Mouse (Mus musculus) natural killer cell, adult 2 months (primary cell): ENCODE data around the gene Serpine2.

Experiments
- DNase-seq, 2 experiments: peaks; one replicate each; pipeline ENCODE4 v3.0.0; 2022; ENCODE audit warnings: low spot score in 2 of 2

Serpine2 gene

DNA sequence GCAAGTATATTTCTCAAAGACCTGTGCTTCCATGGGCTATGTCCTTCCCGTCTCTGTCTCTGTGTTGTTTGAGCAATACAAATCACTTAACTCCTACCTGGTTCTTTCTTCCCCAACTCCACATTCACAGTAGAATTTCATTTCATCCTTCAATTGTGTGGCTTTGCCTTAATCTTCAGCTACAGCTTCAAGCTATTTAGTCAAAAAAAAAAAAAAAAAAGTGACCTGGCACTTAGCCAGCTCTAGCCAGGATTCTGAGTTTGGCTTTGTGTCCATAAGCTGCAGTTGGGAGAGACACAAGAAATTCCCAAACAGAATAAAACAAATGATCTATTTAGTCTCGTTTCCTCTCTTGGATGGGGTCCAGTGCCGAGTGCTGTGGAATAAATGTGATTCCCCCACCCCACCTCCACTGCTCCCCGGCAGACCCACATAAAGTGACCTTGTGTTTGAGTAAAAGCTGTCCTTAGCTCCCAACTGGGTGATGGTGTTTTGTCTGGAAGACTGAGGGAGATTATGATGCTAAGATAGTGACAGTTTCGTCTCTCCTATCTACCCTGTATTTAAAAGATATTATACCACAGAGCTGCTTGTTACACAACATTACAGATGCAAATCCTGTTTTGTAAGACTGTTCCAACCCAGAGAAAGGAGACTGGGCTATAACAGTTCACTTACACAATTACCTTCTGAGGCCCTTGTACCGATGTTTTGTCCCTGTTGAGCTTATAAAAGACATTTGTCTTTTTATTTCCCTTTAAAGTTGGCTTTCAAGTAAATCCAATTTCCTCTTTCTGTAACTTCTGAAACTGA is at the start of gene Serpine2:
Serpine2 (minus strand) TSS at position 51 of the 813 bp plus-strand sequence.
- no peak for DNase-seq

DNA sequence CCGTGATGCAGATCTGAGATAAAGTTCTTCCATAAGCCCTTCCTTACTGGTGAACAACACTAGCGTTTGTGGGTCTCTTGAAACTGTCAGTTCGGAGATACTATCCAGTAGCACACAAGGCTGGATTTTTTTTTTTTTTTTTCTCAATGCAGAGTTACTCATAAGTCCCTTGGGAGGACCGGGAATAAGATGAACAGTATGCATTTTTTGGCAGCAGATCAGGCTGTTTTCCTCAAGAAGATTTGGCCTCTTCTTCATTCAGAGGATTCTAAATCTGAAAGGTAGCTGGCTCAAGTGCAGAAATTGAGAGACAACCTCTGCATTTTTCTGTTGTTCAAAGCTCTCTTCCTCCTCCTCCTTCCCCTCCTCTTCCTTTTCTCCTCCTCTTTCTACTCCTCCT is 46.8 kb upstream of the Serpine2 start:
- DNase-seq: no peak

DNA sequence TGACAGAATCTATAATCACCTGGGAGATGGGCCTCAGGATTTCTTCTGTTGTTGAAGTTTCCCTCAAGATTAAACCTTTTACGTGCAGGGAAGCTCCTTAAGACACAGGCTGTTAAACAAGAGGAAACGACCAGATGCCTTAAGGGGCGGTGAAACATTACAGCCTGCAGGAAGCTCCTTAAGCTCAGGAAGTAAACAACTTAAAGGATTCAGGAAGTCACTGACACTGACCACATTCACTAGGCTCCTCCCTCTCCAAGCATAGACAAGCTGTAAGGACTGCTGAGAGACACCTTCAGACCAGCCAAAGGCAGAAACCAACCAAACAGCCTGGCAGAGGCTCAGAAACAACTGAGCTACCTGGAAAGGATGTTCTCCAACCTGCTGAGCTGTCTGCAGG is 44.3 kb upstream of the Serpine2 start:
- DNase-seq: no peak

DNA sequence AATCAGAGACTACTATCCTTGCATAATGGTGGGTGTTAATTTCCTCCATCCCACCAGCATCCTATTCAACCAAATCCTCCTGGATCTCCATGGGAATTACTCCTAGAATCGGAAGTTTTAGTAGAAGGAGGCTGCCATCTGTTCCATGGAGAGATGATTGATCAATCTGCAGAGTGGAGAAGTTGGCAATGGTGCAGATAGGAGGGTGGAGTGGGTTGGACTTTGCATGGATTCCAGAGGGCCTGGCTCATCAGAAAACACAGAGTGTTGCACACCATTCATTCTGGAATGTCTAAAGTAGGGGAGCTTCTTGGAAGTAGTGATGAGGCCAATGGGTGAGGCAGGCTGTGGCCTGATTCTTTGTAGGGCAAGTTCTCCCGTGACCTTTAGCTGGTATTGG is 41.9 kb upstream of the Serpine2 start:
- no peak for DNase-seq

DNA sequence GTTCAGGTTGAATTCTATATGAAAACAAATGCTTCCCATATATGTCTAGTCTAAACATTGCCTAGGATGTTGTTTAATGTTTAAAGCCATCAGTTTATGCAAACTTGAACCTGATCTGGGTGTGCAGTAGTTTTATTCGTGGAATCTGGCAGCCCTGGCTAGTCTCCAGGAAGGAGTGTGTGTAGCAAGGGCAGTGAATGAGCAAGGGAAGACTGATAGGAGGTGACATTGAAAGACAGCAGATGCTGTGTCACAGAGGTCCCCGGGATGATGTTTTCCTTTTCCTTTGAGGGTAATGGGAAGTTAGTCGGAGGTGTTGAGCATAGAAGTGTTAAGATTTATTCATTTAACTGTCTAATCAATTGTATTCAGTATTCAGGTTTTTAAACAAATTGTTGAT is 21.7 kb upstream of the Serpine2 start:
- DNase-seq: no peak

DNA sequence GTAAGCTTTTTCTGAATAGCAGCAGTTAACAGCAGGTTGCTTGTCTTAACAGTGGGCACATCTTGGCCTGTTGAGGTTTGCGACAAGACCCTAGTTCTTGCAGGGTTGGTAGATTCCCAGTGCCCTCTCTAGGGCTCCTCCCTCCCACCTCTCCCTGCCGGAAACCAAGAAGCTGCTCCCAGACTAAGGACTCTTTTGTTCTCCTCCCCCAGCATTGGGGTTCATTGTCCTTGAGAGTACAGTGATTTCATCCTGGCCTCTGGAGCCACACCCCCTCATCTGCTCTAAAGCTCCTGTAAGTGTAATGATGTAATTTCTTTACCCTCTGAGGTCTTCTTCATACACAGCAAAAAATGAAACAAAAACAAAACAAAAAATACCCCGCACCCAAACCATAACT is 13.8 kb upstream of the Serpine2 start:
- DNase-seq: no peak

DNA sequence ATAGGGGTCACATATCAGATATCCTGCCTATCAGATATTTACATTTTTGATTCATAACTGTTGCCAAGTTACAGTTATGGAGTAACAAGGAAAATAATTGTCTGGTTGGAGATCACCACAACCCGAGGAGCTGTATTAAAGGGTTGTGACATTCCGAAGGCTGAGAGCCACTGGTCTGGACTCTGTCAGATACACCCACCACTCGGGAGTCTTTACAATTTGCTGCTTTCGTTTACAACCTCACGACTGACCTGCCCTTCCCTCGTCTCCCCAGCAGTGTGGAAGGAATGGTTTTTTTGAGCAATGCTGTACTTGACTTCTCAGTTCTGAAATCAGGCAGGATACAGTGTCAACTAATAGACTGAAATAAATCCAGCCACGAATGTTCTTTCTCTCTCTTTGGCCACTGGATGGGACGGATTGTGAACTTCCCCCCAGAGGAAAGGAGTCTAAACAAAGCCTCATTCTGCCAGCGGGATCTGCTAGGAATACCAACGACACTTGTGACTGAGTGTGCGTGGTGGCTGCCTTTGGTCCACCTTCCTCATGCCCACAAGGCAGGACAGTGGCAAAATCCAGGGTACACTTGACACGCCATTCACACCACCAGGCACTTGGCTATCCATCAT is 455 bp downstream of the Serpine2 start:
- no peak for DNase-seq

DNA sequence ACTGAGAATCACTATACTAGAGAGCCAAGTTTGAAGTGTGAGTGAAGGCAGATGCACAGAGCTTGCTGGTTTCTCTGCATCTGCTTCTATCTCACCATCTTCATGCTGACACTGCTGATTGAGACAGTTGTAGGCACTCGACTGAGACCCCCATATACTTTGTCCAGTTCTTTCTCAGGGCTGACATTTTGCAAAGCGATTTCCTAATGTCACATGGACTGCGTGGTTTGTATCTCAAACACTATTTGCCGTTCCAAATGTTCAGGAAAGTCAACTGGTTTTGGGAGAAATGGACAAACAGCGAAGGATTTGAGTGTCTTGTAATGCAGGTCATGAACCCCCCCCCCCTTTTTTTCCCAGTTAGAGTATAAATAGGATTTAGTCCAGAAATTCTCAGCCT is 1.0 kb downstream of the Serpine2 start:
- no peak for DNase-seq

DNA sequence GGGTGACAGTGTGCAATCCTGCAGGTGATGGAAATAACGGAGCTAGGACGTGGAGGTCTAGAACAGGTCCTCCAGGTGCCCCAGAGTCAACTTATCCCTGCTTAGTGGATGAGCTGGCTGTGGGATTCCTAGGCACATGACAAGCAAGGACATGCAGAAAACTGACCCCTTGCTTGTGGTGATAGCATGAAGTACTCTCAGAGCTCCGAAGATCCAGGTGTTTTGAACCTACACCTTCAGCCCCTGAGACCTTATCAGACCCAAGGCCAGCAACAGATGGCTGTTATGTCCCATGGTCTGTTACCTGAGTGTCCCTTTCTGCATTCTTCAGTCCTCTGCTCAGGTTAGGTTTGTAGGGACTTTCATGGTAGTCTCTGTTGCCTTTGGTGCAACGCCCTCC is 2.0 kb downstream of the Serpine2 start:
- no peak for DNase-seq

DNA sequence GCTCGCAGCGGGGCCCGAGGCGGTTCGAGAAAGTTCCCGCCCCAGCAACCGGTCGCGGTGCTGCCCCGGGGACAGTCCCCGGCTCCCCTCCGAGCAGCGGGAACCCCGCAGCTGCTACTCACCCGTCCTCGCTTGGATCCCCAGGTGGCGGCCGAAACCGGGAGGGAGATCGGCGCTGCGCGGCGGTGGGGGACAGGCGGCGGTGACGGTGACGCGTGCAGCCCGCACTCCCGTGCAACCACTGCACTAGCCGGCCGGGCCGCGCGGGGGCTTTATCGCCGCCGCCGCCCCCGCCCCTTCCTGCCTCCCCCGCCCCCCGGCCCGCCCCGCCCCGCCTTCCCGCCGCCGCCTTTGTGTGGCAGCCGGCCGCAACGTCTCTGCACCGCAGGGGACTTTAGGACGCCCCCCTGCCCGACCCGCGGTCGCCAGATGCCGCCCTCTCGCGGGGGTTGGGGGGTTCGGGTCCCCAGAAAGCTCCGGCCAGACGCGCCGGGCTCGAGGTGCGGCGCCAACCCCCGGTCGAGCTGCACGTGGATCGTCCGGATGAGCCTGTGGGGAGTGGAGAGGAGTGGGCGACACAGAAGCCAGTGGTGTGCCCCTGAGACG is 2.5 kb downstream of the Serpine2 start:
- DNase-seq: no peak

DNA sequence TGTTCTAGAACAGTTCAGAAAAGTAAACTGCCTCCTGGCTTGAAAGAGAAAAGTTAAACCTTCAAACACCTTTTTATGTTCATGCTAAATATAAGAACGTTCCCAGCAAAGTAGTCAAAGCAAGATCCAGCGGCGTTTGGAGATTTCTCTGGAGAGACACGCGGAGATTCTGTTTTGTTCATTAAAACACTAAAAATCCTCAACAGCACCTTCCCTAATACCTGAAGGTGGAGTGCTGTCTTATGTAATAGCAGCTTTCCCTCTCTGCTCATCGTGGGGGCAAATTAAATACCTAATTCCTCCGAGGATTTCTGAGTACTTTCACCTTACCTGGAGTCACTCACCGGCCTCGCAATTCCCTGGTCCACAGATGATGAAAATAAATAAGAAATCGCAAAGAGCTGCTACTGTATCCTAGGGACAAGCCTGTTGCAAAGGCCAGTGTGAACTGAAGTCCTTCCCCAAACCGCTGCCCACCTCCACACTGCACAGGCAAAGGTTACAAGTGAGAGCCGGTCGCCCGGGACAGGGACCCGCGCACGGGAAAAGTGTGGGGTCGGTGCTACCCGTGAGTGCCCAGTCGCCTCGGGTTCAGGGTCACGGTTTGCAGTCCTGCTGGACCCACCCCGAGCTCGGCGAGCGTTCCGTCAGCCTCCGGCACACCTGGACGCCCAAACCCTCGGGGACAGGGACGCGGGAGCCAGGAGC is 3.1 kb downstream of the Serpine2 start:
- DNase-seq: no peak

DNA sequence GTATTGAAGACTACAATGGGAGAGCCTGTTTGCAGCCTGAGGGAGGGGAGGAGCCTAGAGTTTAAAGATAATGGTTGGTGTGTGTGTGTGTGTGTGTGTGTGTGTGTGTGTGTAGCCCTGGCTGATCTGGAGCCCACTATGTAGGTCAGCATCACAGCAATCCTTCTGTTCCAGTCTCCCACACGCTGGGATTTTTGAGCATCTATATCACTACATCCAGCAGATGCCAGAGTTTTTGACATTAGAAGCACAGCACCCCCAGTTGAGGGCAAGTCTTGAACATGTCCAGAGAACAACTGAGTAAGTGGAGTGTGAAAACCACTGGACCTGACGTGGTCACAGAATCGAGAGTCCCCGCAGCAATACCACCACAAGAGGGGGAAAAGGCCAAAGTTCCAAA is 4.2 kb downstream of the Serpine2 start:
- DNase-seq: no peak

DNA sequence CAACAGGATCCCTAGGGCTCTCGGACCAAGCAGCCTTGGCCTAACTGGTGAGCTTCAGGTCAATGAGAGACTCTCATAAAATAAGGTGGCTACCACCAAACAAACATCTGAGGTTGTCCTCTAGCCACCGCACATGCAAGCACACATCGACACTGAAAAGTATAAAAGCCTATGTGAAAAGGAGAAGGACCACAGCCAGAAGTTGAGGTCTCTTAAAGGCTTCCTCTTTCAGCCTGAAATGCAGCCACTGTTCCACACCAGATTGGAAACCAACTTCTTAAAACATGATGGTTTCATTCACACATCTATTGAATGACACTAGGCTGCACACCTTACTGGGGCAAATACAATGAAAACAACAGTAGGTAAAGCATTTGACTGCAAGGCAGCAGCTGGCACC is 7.5 kb downstream of the Serpine2 start:
- no peak for DNase-seq

DNA sequence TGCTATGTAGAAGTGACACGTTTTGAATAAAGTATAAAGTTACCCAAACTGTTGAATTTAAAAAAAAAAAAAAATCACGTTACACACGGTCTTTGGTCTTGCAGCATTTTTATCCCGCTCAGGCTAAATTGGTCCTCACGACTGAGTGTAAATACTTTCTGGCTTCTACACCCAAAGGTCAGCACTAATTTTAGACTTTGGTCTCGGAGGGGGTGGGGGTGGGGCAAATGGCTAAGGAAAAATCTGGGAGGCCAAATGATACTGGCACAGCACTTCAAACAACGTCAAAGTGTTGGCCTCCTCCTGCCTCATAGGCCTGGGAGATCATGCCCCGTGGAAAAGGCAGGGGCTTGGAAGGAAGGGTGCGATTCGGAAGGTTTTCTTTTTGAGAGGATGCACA is 10.6 kb downstream of the Serpine2 start:
- DNase-seq: no peak

DNA sequence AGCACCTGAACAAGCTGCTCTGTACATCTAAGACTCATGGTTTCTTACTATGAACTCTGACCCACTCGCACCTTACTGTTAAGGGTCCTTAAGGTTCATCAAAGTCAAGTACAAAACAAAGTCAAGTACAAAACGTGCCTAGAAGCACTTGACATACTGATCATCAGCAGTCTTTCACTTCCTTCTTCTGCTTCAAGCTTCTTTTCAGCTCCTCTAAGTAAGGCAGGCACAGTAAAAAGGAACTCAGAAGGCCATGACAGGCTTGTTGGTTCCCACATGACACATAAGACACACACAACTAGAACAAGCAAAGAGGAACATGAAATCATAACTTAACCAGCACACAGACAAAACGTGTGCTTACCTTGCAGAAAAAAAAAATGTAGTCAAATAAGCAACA is 12.3 kb downstream of the Serpine2 start:
- no peak for DNase-seq

DNA sequence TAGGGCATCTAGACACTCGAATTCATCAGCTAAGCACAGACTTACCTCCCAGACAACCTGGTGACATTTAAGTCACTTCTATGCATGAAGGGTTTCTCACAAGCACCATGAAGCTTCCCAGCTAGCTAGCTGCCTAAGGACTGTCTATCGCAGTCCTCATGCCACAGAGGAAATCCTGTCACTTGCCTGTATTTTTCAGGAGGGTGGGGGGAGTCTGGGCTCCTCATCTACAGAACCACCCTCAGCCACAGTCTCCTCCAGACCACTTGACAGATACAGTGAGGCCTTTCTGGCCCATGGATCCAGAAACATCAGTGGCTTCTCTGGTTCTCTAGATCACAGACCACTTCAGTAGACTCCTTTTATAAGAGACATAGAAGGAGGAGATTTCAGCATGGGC is 14.1 kb downstream of the Serpine2 start:
- DNase-seq: no peak

DNA sequence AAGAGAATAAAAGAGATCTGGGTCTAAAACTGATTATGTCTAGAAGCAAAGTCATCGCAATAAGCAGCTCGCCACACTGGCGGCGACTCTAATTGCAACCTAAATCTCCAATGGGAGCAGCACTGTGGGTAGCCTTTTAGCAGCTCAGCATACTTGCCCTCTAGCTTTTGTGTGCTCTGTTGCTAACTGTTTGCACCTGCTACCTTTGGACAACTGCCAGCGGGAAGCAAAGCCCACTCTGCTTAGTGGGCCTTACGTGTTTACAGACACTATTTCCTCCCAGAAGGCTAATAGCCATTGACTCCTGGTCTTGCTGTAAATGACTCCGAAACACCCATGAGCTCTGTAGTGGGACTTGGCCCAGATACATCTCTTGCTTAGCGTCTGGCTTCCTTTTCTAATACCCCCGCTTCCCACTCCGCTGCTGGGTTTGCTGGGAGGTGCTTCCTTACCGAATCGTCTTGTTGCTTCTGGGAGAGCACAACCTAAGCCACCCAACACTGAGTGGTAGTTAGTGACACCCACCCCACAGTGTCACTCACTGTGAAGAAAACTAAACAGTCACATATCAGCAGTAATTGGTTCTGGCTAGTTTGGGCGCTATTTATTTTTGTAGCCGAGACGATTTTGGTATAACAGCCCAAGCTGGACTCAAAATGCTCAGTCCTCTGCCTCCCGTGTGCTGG is 28.1 kb downstream of the Serpine2 start:
- DNase-seq: no peak

DNA sequence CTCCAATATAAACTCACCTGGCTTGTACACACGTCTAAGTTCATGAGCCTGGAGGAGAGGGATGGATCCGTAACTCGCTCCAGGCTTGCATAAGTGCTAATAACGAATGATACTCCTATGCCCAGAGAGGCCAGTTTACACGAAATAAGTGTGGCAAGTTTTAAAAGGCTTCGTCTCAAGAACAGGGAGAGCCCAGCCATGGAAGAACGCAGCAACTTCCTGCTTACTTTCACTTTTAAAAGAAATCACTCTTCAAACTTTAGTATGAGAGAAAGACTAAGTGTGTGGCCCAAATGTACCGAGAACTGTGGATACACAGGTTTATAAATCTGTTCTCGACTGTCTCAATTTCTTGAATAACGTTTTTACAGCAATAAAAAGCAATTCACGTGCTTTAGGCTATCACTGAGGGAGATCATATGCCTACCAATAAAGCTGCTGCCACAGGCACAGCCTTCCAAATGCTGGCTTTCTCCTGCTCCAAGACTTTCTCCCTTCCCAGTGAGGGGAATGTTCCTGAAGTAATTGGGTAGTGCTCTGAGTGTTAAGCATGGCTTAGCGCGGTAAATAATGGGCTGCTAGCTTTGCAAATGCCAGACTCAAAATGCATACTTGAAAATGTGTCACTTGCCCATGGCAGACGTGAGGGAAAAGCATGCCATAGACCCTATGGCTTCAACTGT is 36.9 kb downstream of the Serpine2 start:
- DNase-seq: no peak

DNA sequence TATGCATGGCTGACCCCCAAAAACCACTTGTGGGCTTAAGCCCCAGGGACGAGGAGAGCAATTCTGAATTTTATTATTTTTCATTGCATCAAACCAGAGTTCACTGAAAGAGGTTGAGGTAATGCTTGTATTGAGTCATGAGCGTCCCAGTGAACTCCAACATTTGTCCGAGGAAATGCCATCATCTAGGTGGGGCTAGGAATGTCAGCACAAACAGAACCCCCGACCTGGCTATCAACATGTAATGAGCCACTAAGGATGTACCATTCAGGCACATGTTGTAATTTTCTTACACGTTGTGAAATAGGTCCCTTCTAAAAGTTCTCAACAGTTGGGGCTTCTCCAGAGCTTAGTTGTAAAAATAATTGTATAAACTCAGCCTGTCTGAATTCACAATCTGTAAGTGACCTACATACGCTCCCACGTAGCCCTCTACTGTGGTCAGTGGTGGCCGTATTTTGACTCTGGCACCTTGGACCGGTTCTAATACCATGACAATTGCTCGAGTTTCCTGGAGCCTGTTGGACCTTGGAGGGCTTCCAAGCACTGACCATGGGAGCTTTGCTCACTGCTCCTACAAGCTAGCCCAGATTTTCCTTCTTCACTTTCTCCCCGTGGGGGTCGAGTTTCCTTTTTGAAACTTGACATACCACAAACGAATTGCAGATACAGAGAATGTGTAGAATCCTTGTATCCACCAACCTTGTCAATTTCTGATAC is 38.0 kb downstream of the Serpine2 start:
- no peak for DNase-seq

DNA sequence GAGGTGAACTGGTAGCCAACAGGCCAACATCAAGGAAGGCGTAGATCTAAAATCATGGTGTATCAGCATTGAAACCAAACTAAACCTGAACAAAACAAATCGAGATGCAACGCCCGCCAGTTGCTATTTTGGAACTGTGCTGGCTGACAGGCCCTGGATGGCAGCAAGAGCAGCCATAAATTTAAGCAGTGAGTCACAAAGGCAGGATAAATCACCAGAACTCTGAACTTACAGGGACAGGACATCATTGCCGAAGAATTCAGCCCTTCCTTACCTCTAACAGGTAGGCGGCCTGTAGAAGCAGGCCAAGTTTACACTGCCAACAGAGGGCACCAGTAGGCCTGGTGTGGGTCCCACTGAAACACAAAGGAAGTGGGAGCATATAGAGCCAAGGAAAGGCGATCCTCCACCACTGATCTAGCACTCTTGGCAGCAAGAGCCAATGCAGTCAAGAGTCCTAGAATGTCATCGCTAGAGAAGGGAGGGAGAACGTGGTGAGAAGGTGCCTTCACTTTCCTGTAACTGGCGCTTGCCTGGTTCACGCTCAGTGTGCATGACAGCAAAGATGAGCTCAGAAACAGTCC is 41.6 kb downstream of the Serpine2 start:
- no peak for DNase-seq
